Mouse (Mus musculus) forebrain, embryonic 16.5 days (tissue): ENCODE results near the gene Dpyd. TPM values are rescaled to one million over a fixed set of nuclear protein-coding genes. Genes with fewer than 3 reads are reported as not detected.

ENCODE experiments used
- ATAC-seq: fragments of 200-750 bp; cut with Nextera tagmentation; 2 replicates; pipeline ENCODE4 v1.8.0; 2017; ENCODE audit warnings: mild to moderate bottlenecking, moderate library complexity
- H3K27ac ChIP-seq: fragments of 300-500 bp; sonication (generic); 2 replicates; pipeline ENCODE4 v1.5.1; 2014; ENCODE audit warnings: low read length, control low read depth
- H3K27me3 ChIP-seq: fragments of 300-500 bp; sonication (generic); replicated peaks from 2 replicates; pipeline ENCODE4 v1.6.1; 2014; ENCODE audit warnings: low read length; ENCODE audit not compliant: control insufficient read depth, insufficient read depth
- H3K36me3 ChIP-seq: fragments of 300-500 bp; sonication (generic); 2 replicates; pipeline ENCODE4 v1.6.1; 2014; ENCODE audit not compliant: control insufficient read depth, insufficient read depth
- H3K4me1 ChIP-seq: fragments of 300-500 bp; sonication (generic); replicated peaks from 2 replicates; pipeline ENCODE4 v1.6.1; 2014; ENCODE audit warnings: low read length; ENCODE audit not compliant: control insufficient read depth, insufficient read depth
- H3K4me2 ChIP-seq: fragments of 300-500 bp; sonication (generic); 2 replicates; pipeline ENCODE4 v1.6.1; 2014; ENCODE audit warnings: mild to moderate bottlenecking, low read length, control low read depth
- H3K4me3 ChIP-seq: fragments of 300-500 bp; sonication (generic); replicated peaks from 2 replicates; pipeline ENCODE4 v1.5.1; 2014; ENCODE audit warnings: mild to moderate bottlenecking, low read length, control low read depth
- H3K9ac ChIP-seq: fragments of 300-500 bp; sonication (generic); replicated peaks from 2 replicates; pipeline ENCODE4 v1.6.1; 2014; ENCODE audit warnings: low read depth, low read length, control low read depth
- H3K9me3 ChIP-seq: fragments of 300-500 bp; sonication (generic); 2 replicates; pipeline ENCODE4 v1.6.1; 2016; ENCODE audit warnings: low read length; ENCODE audit not compliant: control insufficient read depth
- WGBS: fragments of 180-500 bp; shearing (Covaris S2); extraction: QIAGEN DNeasy Blood & Tissue Kit; methylation state at CpG from one replicate; pipeline ENCODE4 v1.1.7; 2014; 5-methylcytosine and 5-hydroxymethylcytosine counted together
- polyA plus RNA-seq: library from polyadenylated mRNA; unstranded; fragments of >200 nt; fragmentation: Nextera tagmentation; extraction: Ambion mirVana; gene quantifications from 2 replicates; pipeline ENCODE4 v1.2.1, GENCODE M21; 2015

Dpyd gene
- polyA plus RNA-seq, 1 experiment from 2014 or later: 8.1 TPM

DNA sequence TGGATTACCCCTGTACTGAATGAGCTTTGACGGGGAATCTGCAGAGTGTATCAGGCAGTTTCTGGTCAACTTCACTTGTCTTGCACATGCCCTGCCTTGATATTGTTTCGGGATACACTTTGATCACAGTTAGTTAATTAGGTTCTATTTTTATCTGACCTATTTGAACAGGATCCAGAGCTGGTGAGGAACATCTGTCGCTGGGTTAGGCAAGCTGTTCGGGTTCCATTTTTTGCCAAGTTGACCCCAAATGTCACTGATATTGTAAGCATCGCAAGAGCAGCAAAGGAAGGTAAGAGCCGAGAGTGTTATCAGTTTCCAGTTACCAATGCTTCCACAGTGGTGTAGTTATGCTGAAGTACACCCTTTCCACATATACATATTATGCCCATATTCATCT, 632.1 kb downstream of the Dpyd start:
- Histone ChIP-seq H3K27ac (no peak overlapping the region), H3K9ac (no peak overlapping the region)
- WGBS: 70% methylated on average over 6 of the region's 6 CpGs

GRCm38 (mm10) chr3:119195613-119196012, 633.7 kb downstream of the Dpyd start:
- Histone ChIP-seq H3K27ac (no peak overlapping the region), H3K4me1 (no peaks in the 10 kb centered on the region), H3K27me3 (no peaks in the 10 kb centered on the region), H3K4me2 (no peak overlapping the region), H3K9me3 (no peaks in the 10 kb centered on the region), H3K4me3 (no peak overlapping the region), H3K9ac (no peak overlapping the region), H3K36me3 (no peaks in the 10 kb centered on the region)
- 74% methylated on average over 4 of the region's 4 CpGs for WGBS
- no peak for ATAC-seq

More for the DNA sequence above, 632.1 kb downstream of the Dpyd start:
- no peaks in the 10 kb centered on the region for H3K36me3 ChIP-seq
- ATAC-seq: no peak
- H3K4me3 ChIP-seq: no peak overlapping the region
- H3K4me2 ChIP-seq: no peak overlapping the region
- H3K9me3 ChIP-seq: no peaks in the 10 kb centered on the region
- no peaks in the 10 kb centered on the region for H3K4me1 ChIP-seq
- no peaks in the 10 kb centered on the region for H3K27me3 ChIP-seq

DNA sequence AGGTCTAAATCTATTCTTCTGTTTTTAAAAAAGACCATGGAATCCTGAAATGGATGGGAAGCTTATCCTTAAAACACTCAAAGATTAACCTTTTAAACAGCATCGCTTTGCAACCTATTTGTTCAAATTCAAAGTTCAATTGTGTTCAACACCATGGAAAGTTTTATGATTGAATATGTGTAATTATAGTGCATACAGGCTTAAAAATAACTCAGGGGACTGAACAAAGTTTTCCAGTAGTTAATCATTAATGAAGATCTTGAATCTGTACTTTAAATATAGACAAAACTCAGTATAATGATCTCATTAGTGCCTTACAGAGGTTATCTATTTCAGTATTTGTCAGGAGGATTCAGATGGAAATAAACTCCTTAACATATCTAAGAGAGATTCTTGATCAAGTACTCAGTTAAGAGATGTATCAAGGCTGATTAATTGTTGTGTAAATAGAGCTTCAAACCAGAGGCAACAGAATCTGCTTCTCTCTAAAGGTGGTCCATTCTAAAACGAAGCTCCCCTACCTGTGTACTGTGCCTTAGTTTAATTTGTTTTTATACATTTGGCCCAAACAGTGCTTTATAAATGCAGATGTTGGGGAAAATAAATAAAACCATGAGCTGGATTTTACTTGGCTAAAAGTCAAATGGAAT, 659.0 kb downstream of the Dpyd start:
- H3K9ac ChIP-seq: no peak overlapping the region
- no peak for ATAC-seq
- H3K36me3 ChIP-seq: no peaks in the 10 kb centered on the region
- H3K27ac ChIP-seq: no peak overlapping the region
- no peak overlapping the region for H3K4me2 ChIP-seq
- H3K27me3 ChIP-seq: no peaks in the 10 kb centered on the region
- H3K4me1 ChIP-seq: no peaks in the 10 kb centered on the region
- 71% methylated on average over 2 of the region's 2 CpGs for WGBS
- no peak overlapping the region for H3K4me3 ChIP-seq
- H3K9me3 ChIP-seq: no peaks in the 10 kb centered on the region

- H3K4me1 ChIP-seq: no peaks in the 10 kb centered on the region
- no peak for ATAC-seq
- no peaks in the 10 kb centered on the region for H3K36me3 ChIP-seq
- H3K27ac ChIP-seq: no peak overlapping the region
- no peaks in the 10 kb centered on the region for H3K9me3 ChIP-seq
- 82% methylated on average over 3 of the region's 3 CpGs for WGBS
- H3K9ac ChIP-seq: no peak overlapping the region
- no peak overlapping the region for H3K4me2 ChIP-seq
- H3K27me3 ChIP-seq: no peaks in the 10 kb centered on the region
- no peak overlapping the region for H3K4me3 ChIP-seq
These were observed 681.3 kb downstream of the Dpyd start for GRCm38 (mm10) chr3:119243181-119243580.

- no peak overlapping the region for H3K4me3 ChIP-seq
- H3K9me3 ChIP-seq: no peaks in the 10 kb centered on the region
- ATAC-seq: no peak
- no peak overlapping the region for H3K9ac ChIP-seq
- H3K4me1 ChIP-seq: no peaks in the 10 kb centered on the region
- WGBS: 17% methylated on average over 5 of the region's 5 CpGs
- no peaks in the 10 kb centered on the region for H3K27me3 ChIP-seq
- H3K27ac ChIP-seq: no peak overlapping the region
- H3K4me2 ChIP-seq: no peak overlapping the region
- no peaks in the 10 kb centered on the region for H3K36me3 ChIP-seq
These were observed 694.6 kb downstream of the Dpyd start for GRCm38 (mm10) chr3:119256516-119256915.

DNA sequence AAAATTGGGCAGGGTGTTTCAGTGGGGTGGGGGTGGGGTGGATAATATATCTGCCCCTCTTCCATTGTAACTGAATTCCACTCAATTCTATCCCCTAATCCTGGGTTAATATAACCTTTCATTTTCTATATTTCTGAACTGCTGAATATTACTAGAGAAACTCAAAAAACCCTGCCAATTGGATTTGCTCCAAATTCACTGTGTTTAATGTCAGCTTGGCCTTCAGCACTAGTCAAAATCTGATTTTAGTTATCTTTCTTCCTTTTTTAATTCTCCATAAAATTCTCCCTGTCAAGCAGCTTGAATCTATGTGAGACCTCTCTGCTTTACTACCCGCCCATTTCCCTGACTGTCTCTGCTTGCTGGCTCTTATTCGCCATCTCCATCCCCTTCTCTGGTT, 713.3 kb downstream of the Dpyd start:
- H3K4me3 ChIP-seq: no peak overlapping the region
- no peak overlapping the region for H3K27ac ChIP-seq
- 82% methylated on average over 2 of the region's 2 CpGs for WGBS
- H3K9me3 ChIP-seq: no peaks in the 10 kb centered on the region
- H3K9ac ChIP-seq: no peak overlapping the region
- no peaks in the 10 kb centered on the region for H3K4me1 ChIP-seq
- H3K27me3 ChIP-seq: no peaks in the 10 kb centered on the region
- no peaks in the 10 kb centered on the region for H3K36me3 ChIP-seq
- ATAC-seq: no peak
- H3K4me2 ChIP-seq: no peak overlapping the region

DNA sequence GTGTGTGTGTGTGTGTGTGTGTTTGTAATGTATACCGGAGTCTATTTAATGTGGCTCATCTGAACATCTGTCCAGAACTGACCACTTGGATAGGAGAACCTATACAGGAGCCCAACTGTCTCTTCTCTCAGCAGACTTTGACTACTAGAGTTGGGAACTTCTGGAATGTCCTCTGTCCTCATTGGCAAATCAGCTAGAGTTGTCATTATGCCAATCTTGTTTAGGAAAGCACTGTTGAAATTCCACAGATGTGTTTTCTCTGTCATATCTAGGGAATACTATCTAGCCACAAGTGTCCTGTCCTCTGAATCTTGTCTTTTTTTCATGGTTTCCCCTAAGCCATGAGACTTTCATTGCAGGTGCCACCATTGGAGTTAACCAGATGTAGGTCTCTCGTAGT, 718.7 kb downstream of the Dpyd start:
- WGBS: 97% methylated on average over 2 of the region's 2 CpGs
- no peaks in the 10 kb centered on the region for H3K4me1 ChIP-seq

DNA sequence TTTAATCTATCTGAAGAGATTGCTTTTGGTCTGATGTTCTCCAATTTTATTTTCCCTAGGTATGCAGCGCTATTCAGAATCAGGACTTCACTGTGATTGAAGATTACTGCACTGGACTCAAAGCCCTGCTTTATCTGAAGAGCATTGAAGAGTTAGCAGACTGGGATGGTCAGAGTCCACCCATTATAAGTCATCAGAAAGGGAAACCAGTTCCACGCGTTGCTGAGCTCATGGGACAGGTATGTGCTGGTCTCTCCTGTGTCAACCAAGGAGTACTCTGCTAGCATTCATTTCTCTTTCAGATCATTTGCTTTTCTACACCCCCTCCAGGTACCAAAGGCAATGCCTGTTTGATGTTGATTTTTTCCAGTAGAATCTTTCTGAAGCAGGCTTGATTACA, 752.8 kb downstream of the Dpyd start:
- Histone ChIP-seq H3K9ac (no peak overlapping the region), H3K27ac (no peak overlapping the region), H3K4me1 (no peaks in the 10 kb centered on the region), H3K4me3 (no peak overlapping the region), H3K36me3 (no peaks in the 10 kb centered on the region), H3K4me2 (no peak overlapping the region), H3K9me3 (no peaks in the 10 kb centered on the region), H3K27me3 (no peaks in the 10 kb centered on the region)
- WGBS: 94% methylated on average over 3 of the region's 3 CpGs
- no peak; the same call in 1 of the 2 replicates for ATAC-seq

More for the DNA sequence above, 718.7 kb downstream of the Dpyd start:
- H3K4me3 ChIP-seq: no peak overlapping the region
- H3K4me2 ChIP-seq: no peak overlapping the region
- no peak for ATAC-seq
- H3K27me3 ChIP-seq: no peaks in the 10 kb centered on the region
- no peaks in the 10 kb centered on the region for H3K9me3 ChIP-seq
- H3K27ac ChIP-seq: no peak overlapping the region
- H3K9ac ChIP-seq: no peak overlapping the region
- H3K36me3 ChIP-seq: no peaks in the 10 kb centered on the region

DNA sequence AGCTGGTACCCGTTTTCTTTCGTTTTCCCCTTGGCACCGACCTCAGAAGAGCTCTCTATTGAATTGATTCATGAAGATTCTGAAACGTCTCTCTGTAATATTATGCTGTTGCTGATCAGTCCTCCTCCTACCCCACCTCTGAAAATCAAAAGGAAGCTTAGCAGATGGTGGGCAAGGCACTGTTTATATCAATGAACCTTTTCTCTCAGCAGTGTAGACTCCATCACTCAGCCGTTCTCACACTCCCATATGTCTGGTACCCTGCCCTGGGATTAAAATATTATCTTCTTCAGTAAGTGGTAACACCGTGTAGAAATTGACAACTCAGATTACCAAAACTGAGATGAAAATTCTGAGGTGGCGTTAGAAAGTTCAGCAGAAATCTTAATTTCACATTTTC, 767.1 kb downstream of the Dpyd start:
- H3K9me3 ChIP-seq: no peaks in the 10 kb centered on the region
- H3K27me3 ChIP-seq: no peaks in the 10 kb centered on the region
- H3K4me3 ChIP-seq: no peak overlapping the region
- peaks cover 11% of the 10 kb centered on the region for H3K4me1 ChIP-seq
- H3K36me3 ChIP-seq: no peaks in the 10 kb centered on the region
- H3K9ac ChIP-seq: no peak overlapping the region
- peak; percentile 68; the same call in 1 of the 2 replicates for ATAC-seq
- no peak overlapping the region for H3K4me2 ChIP-seq
- 55% methylated on average over 7 of the region's 7 CpGs for WGBS
- no peak overlapping the region for H3K27ac ChIP-seq
